Mouse (Mus musculus) forebrain, embryonic 14.5 days (tissue): ENCODE measurements at regions not wholly inside any gene's neighbourhood (a gene's known extent, or its start where the extent isn't known, plus 50 kb on each side); places are given as distances from the start of the nearest gene placed in this dataset.

Experiments
- ATAC-seq: fragments of 200-750 bp; cut with Nextera tagmentation; 2 replicates; pipeline ENCODE4 v1.8.0; 2017; ENCODE audit warnings: mild to moderate bottlenecking, moderate library complexity
- DNase-seq: peaks from one replicate; pipeline ENCODE4 v3.0.0-alpha.2; 2015; ENCODE audit warnings: low spot score
- H3K27ac ChIP-seq: fragments of 300-500 bp; sonication (generic); 2 replicates; pipeline ENCODE4 v1.5.1; 2014; ENCODE audit warnings: low read depth, mild to moderate bottlenecking, control low read depth, low read length, moderate library complexity
- H3K27me3 ChIP-seq: fragments of 300-500 bp; sonication (generic); replicated peaks from 2 replicates; pipeline ENCODE4 v1.6.1; 2014; ENCODE audit warnings: low read length, control low read depth, mixed read lengths; ENCODE audit not compliant: control insufficient read depth, insufficient read depth
- H3K36me3 ChIP-seq: fragments of 300-500 bp; sonication (generic); 2 replicates; pipeline ENCODE4 v1.6.1; 2014; ENCODE audit warnings: low read length, control low read depth; ENCODE audit not compliant: control insufficient read depth, insufficient read depth
- H3K4me1 ChIP-seq: fragments of 300-500 bp; sonication (generic); 2 replicates; pipeline ENCODE4 v1.6.1; 2014; ENCODE audit warnings: antibody characterized with exemption, low read length, control low read depth; ENCODE audit not compliant: control insufficient read depth, insufficient read depth
- H3K4me2 ChIP-seq: fragments of 300-500 bp; sonication (generic); 2 replicates; pipeline ENCODE4 v1.6.1; 2014; ENCODE audit warnings: mild to moderate bottlenecking, control low read depth, low read length
- H3K4me3 ChIP-seq: fragments of 300-500 bp; sonication (generic); 2 replicates; pipeline ENCODE4 v1.5.1; 2014; ENCODE audit warnings: low read depth, low read length, control low read depth
- H3K9ac ChIP-seq: fragments of 300-500 bp; sonication (generic); 2 replicates; pipeline ENCODE4 v1.6.1; 2014; ENCODE audit warnings: mild to moderate bottlenecking, low read length, control low read depth, moderate library complexity
- H3K9me3 ChIP-seq: fragments of 300-500 bp; sonication (generic); replicated peaks from 2 replicates; pipeline ENCODE4 v1.6.1; 2016; ENCODE audit warnings: low read length, control low read depth, mixed read lengths; ENCODE audit not compliant: control insufficient read depth
- WGBS: fragments of 180-500 bp; shearing (Covaris S2); extraction: QIAGEN DNeasy Blood & Tissue Kit; methylation state at CpG from one replicate; pipeline ENCODE4 v1.1.7; 2014; 5-methylcytosine and 5-hydroxymethylcytosine counted together

GRCm38 (mm10) chr13:52702201-52702611 is 119.2 kb downstream of the Syk start:
- H3K27ac ChIP-seq = no peak overlapping the region
- H3K4me2 ChIP-seq = no peak overlapping the region
- no peak overlapping the region for H3K9ac ChIP-seq

GRCm38 (mm10) chr13:52703401-52704164 is 120.6 kb downstream of the Syk start:
- no peaks in the 10 kb centered on the region for H3K36me3 ChIP-seq
- H3K27me3 ChIP-seq = no peaks in the 10 kb centered on the region
- no peak overlapping the region for H3K4me3 ChIP-seq
- no peaks in the 10 kb centered on the region for H3K9me3 ChIP-seq
- no peak overlapping the region for H3K4me2 ChIP-seq
- H3K9ac ChIP-seq = no peak overlapping the region
- WGBS = 78% methylated on average over 12 of the region's 12 CpGs
- H3K4me1 ChIP-seq = no peaks in the 10 kb centered on the region
- ATAC-seq (no peak), DNase-seq (no peak)
- no peak overlapping the region for H3K27ac ChIP-seq

More at GRCm38 (mm10) chr13:52702201-52702611, 119.2 kb downstream of the Syk start:
- no peaks in the 10 kb centered on the region for H3K27me3 ChIP-seq
- H3K4me3 ChIP-seq = no peak overlapping the region
- H3K9me3 ChIP-seq = no peaks in the 10 kb centered on the region
- ATAC-seq (no peak), DNase-seq (no peak)
- WGBS = 68% methylated on average over 15 of the region's 15 CpGs
- H3K36me3 ChIP-seq = no peaks in the 10 kb centered on the region
- H3K4me1 ChIP-seq = no peaks in the 10 kb centered on the region

GRCm38 (mm10) chr13:52704673-52705072 is 121.7 kb downstream of the Syk start:
- 23% methylated on average over 3 of the region's 3 CpGs for whole genome bisulfite sequencing
- H3K4me3 ChIP-seq = no peak overlapping the region
- H3K36me3 ChIP-seq = no peaks in the 10 kb centered on the region
- no peaks in the 10 kb centered on the region for H3K27me3 ChIP-seq
- DNase-seq (peak; percentile 44), ATAC-seq (no peak)
- H3K9me3 ChIP-seq = no peaks in the 10 kb centered on the region
- H3K27ac ChIP-seq = no peak overlapping the region
- no peaks in the 10 kb centered on the region for H3K4me1 ChIP-seq
- H3K9ac ChIP-seq = no peak overlapping the region
- H3K4me2 ChIP-seq = no peak overlapping the region

- H3K4me2 ChIP-seq = no peak overlapping the region
These were observed 126.6 kb downstream of the Syk start for GRCm38 (mm10) chr13:52709580-52709979.

GRCm38 (mm10) chr13:52711713-52712369 is 128.9 kb downstream of the Syk start:
- Histone ChIP-seq H3K27me3 (no peaks in the 10 kb centered on the region), H3K36me3 (no peaks in the 10 kb centered on the region), H3K4me3 (no peak overlapping the region), H3K4me1 (no peaks in the 10 kb centered on the region), H3K9ac (no peak overlapping the region), H3K9me3 (no peaks in the 10 kb centered on the region), H3K27ac (no peak overlapping the region), H3K4me2 (no peak overlapping the region)
- ATAC-seq (peak; percentile 68), DNase-seq (peak; percentile 90)
- WGBS = 36% methylated on average over 9 of the region's 9 CpGs

More at GRCm38 (mm10) chr13:52709580-52709979, 126.6 kb downstream of the Syk start:
- H3K27me3 ChIP-seq = no peaks in the 10 kb centered on the region
- H3K4me3 ChIP-seq = no peak overlapping the region
- H3K9me3 ChIP-seq = no peaks in the 10 kb centered on the region
- no peak for ATAC-seq
- H3K27ac ChIP-seq = no peak overlapping the region
- H3K4me1 ChIP-seq = no peaks in the 10 kb centered on the region
- H3K36me3 ChIP-seq = no peaks in the 10 kb centered on the region
- WGBS = 47% methylated on average over 5 of the region's 5 CpGs
- DNase-seq = no peak
- no peak overlapping the region for H3K9ac ChIP-seq

- no peaks in the 10 kb centered on the region for H3K4me1 ChIP-seq
- H3K36me3 ChIP-seq = no peaks in the 10 kb centered on the region
- H3K4me3 ChIP-seq = no peak overlapping the region
- H3K27me3 ChIP-seq = no peaks in the 10 kb centered on the region
- no peak overlapping the region for H3K9ac ChIP-seq
- no peak for DNase-seq
- no peak overlapping the region for H3K4me2 ChIP-seq
- no peak for ATAC-seq
- no peak overlapping the region for H3K27ac ChIP-seq
- 86% methylated on average over 6 of the region's 6 CpGs for WGBS
- H3K9me3 ChIP-seq = no peaks in the 10 kb centered on the region
These were observed 138.5 kb downstream of the Syk start for GRCm38 (mm10) chr13:52721463-52721862.

- Histone ChIP-seq H3K9me3 (no peaks in the 10 kb centered on the region), H3K4me2 (no peak overlapping the region), H3K4me1 (no peaks in the 10 kb centered on the region), H3K9ac (no peak overlapping the region), H3K27ac (no peak overlapping the region), H3K4me3 (no peak overlapping the region), H3K27me3 (no peaks in the 10 kb centered on the region), H3K36me3 (no peaks in the 10 kb centered on the region)
- ATAC-seq (no peak), DNase-seq (no peak)
- 74% methylated on average over 3 of the region's 3 CpGs for WGBS
These were observed 139.7 kb downstream of the Syk start for GRCm38 (mm10) chr13:52722718-52723117.

GRCm38 (mm10) chr13:52726043-52726442 is 143.1 kb downstream of the Syk start:
- H3K27me3 ChIP-seq = no peaks in the 10 kb centered on the region
- no peak overlapping the region for H3K4me3 ChIP-seq
- H3K36me3 ChIP-seq = no peaks in the 10 kb centered on the region
- ATAC-seq (no peak), DNase-seq (peak; percentile 13)
- WGBS = 76% methylated on average over 10 of the region's 10 CpGs
- H3K9ac ChIP-seq = no peak overlapping the region
- no peak overlapping the region for H3K27ac ChIP-seq
- no peaks in the 10 kb centered on the region for H3K9me3 ChIP-seq
- H3K4me2 ChIP-seq = no peak overlapping the region
- peaks cover 6% of the 10 kb centered on the region for H3K4me1 ChIP-seq

GRCm38 (mm10) chr13:52726525-52726924 is 143.6 kb downstream of the Syk start:
- Histone ChIP-seq H3K9ac (no peak overlapping the region), H3K9me3 (no peaks in the 10 kb centered on the region), H3K36me3 (no peaks in the 10 kb centered on the region), H3K27ac (no peak overlapping the region), H3K27me3 (no peaks in the 10 kb centered on the region), H3K4me3 (no peak overlapping the region), H3K4me1 (peaks cover 6% of the 10 kb centered on the region), H3K4me2 (no peak overlapping the region)
- no peak for ATAC-seq
- 82% methylated on average over 3 of the region's 3 CpGs for WGBS
- no peak for DNase-seq
